Mouse (Mus musculus) lung, adult 2 months (tissue): ENCODE results near the gene Plrg1.

ENCODE experiments used
- CTCF ChIP-seq: fragments of 200-500 bp; IDR thresholded peaks from 2 replicates; pipeline ENCODE4 v1.5.1; 2011; ENCODE audit warnings: mild to moderate bottlenecking, low read length, control low read depth; ENCODE audit not compliant: insufficient read depth
- POLR2A ChIP-seq: fragments of 200-500 bp; IDR thresholded peaks from 2 replicates; pipeline ENCODE4 v1.6.1; 2011; ENCODE audit warnings: low read depth, mild to moderate bottlenecking, control low read depth, low read length, borderline replicate concordance; ENCODE audit errors: extremely low read depth

GRCm38 (mm10) chr3:83049680-83050079, 5.6 kb upstream of the Plrg1 start, which contains the start of gene Fgb:
- TF ChIP-seq CTCF: no peak
- no peak for TF ChIP-seq POLR2A
